Mouse (Mus musculus): ENCODE data around the gene Draxin.

The Draxin gene

GRCm38 (mm10) chr4:148115467-148115866 lies 15.0 kb downstream of the Draxin start:
- no peak for DNase-seq (ENCODE audit: low spot score in 2 of 2)

- DNase-seq (ENCODE audit: low spot score in 2 of 2) = peak in 1 of 2 experiments; percentile 86
Measured at GRCm38 (mm10) chr4:148114758-148115391, 15.6 kb downstream of the Draxin start.

- DNase-seq (ENCODE audit: low spot score in 2 of 2) = no peak
Measured at GRCm38 (mm10) chr4:148112519-148112918, 18.0 kb downstream of the Draxin start.

GRCm38 (mm10) chr4:148109215-148109614 lies 21.3 kb downstream of the Draxin start:
- no peak for DNase-seq (ENCODE audit: low spot score in 2 of 2)

- DNase-seq (ENCODE audit: low spot score in 2 of 2) = no peak
Measured at GRCm38 (mm10) chr4:148108565-148109100, 21.9 kb downstream of the Draxin start.

- no peak for DNase-seq (ENCODE audit: low spot score in 2 of 2)
Measured at GRCm38 (mm10) chr4:148107621-148108291, 22.7 kb downstream of the Draxin start.

GRCm38 (mm10) chr4:148104146-148104545 lies 26.4 kb downstream of the Draxin start:
- DNase-seq (ENCODE audit: low spot score in 2 of 2) = no peak

- DNase-seq (ENCODE audit: low spot score in 2 of 2) = peak in 1 of 2 experiments; percentile 71
Measured at GRCm38 (mm10) chr4:148101801-148102527, 28.5 kb downstream of the Draxin start.

GRCm38 (mm10) chr4:148098666-148099065 lies 31.8 kb downstream of the Draxin start:
- DNase-seq (ENCODE audit: low spot score in 2 of 2) = no peak

- DNase-seq (ENCODE audit: low spot score in 2 of 2) = no peak
Measured at GRCm38 (mm10) chr4:148097936-148098335, 32.6 kb downstream of the Draxin start.

GRCm38 (mm10) chr4:148095081-148095480 lies 35.4 kb downstream of the Draxin start:
- no peak for DNase-seq (ENCODE audit: low spot score in 2 of 2)

- DNase-seq (ENCODE audit: low spot score in 2 of 2) = no peak
Measured at GRCm38 (mm10) chr4:148094161-148094560, 36.3 kb downstream of the Draxin start.

GRCm38 (mm10) chr4:148092551-148093271 lies 37.8 kb downstream of the Draxin start:
- no peak for DNase-seq (ENCODE audit: low spot score in 2 of 2)

- DNase-seq (ENCODE audit: low spot score in 2 of 2) = no peak
Measured at GRCm38 (mm10) chr4:148091181-148091580, 39.3 kb downstream of the Draxin start.

- no peak for DNase-seq (ENCODE audit: low spot score in 2 of 2)
Measured at GRCm38 (mm10) chr4:148089166-148089565, 41.3 kb downstream of the Draxin start.

- DNase-seq (ENCODE audit: low spot score in 2 of 2) = peak; percentile 81 to 94
Measured at GRCm38 (mm10) chr4:148087907-148088527, 42.5 kb downstream of the Draxin start, which contains the start of gene Agtrap. Agtrap (minus strand) TSS chr4:148088031.

GRCm38 (mm10) chr4:148087091-148087906 lies 43.2 kb downstream of the Draxin start:
- DNase-seq (ENCODE audit: low spot score in 2 of 2) = no peak

- no peak for DNase-seq (ENCODE audit: low spot score in 2 of 2)
Measured at GRCm38 (mm10) chr4:148085907-148086305, 44.6 kb downstream of the Draxin start.

- DNase-seq (ENCODE audit: low spot score in 2 of 2) = no peak
Measured at GRCm38 (mm10) chr4:148085131-148085906, 45.2 kb downstream of the Draxin start.

Data from left cerebral cortex, adult 9 months (tissue).